12 mouse cellular contexts compared by ENCODE assay signal in the genomic region with DNA sequence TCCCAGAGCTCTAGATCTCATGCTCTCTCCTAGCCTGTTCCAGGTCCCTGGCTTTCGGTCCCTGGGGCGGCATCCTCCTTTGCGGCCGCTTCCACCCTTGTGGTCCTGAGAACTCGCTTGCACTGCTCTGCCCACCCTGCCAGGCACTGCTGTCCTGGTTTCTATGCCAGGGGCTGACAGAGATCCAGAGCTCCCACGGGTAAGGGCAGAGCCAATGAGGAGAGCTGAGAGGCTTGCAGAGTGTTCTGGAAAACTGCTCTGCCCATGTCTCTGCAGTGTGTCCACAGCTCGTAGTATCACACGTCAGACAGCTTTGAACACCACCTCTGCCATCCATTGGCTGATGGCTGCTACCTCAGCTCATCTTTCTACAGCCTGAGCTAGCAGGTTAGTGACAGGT. TPM values are rescaled to one million over a fixed set of nuclear protein-coding genes. Genes with fewer than 3 reads are reported as not detected.
A peak's percentile ranks its signal among the peaks of the same experiment; 100 is the strongest.
DNase-seq lines count a peak whose midpoint lies in the region; ATAC-seq and TF ChIP-seq lines count a peak whose summit lies in the region.
"Had no signal": no experiment of that assay in that cellular context is flagged by ENCODE, and none has a peak within 500 bp of the region (broad histone marks: within the 10 kb centered on the region; RNA-seq: fewer than 3 reads in every experiment).

No protein-coding gene starts in this region.

- peak overlapping the region; percentile 64 for H3K27ac ChIP-seq in forebrain, embryonic 10.5 days
- H3K27ac ChIP-seq in forebrain, embryonic 16.5 days (ENCODE audit: low read length): no peak overlapping the region
- peak overlapping the region; percentile 66 for H3K27ac ChIP-seq in kidney, embryonic 15.5 days
- peak overlapping the region; percentile 89 for H3K27ac ChIP-seq in thymus, adult 2 months (ENCODE audit: control insufficient read depth, insufficient read depth, low read length)
- H3K27ac ChIP-seq: hindbrain, embryonic 12.5 days had no signal

- no peaks in the 10 kb centered on the region for H3K27me3 ChIP-seq in forebrain, embryonic 10.5 days (ENCODE audit: poor library complexity, severe bottlenecking)
- no peaks in the 10 kb centered on the region for H3K27me3 ChIP-seq in forebrain, embryonic 16.5 days (replicated peaks; ENCODE audit: control insufficient read depth, insufficient read depth, low read length)
- H3K27me3 ChIP-seq in kidney, embryonic 15.5 days: no peaks in the 10 kb centered on the region
- no peaks in the 10 kb centered on the region for H3K27me3 ChIP-seq in thymus, adult 2 months (ENCODE audit: control insufficient read depth, insufficient read depth, low read length)
- H3K27me3 ChIP-seq: hindbrain, embryonic 12.5 days; limb, embryonic 15.5 days had no signal

- 91% methylated on average over 8 of the region's 8 CpGs for WGBS in forebrain, embryonic 10.5 days
- WGBS in forebrain, embryonic 16.5 days: 86% methylated on average over 8 of the region's 8 CpGs
- 81% methylated on average over 8 of the region's 8 CpGs for WGBS in kidney, embryonic 15.5 days
- 72% methylated on average over 8 of the region's 8 CpGs for WGBS in thymus, adult 2 months

- H3K4me2 ChIP-seq in forebrain, embryonic 16.5 days (ENCODE audit: low read length): no peak overlapping the region
- no peak overlapping the region for H3K4me2 ChIP-seq in kidney, embryonic 15.5 days
- H3K4me2 ChIP-seq: hindbrain, embryonic 12.5 days; limb, embryonic 15.5 days had no signal

- DNase-seq in forebrain, embryonic 10.5 days (ENCODE audit: extremely low spot score, low spot score): no peak
- no peak for DNase-seq in kidney, postnatal 10 days
- DNase-seq in thymus, adult 2 months: no peak
- DNase-seq in thymus, adult 18-20 months: no peak
- DNase-seq in spleen, postnatal 14 days (ENCODE audit: low spot score in 2 of 2): no peak
- no peak for DNase-seq in frontal cortex, postnatal 36 days (ENCODE audit: low spot score in 2 of 2)
- DNase-seq: cerebellum, postnatal 36 days had no signal

- H3K4me1 ChIP-seq in forebrain, embryonic 10.5 days: peaks cover 42% of the 10 kb centered on the region
- no peaks in the 10 kb centered on the region for H3K4me1 ChIP-seq in forebrain, embryonic 16.5 days (replicated peaks; ENCODE audit: control insufficient read depth, insufficient read depth, low read length)
- H3K4me1 ChIP-seq in kidney, embryonic 15.5 days: peaks cover 48% of the 10 kb centered on the region
- peaks cover 50% of the 10 kb centered on the region for H3K4me1 ChIP-seq in thymus, adult 2 months (replicated peaks; ENCODE audit: control insufficient read depth, insufficient read depth, low read length)

- H3K4me3 ChIP-seq in forebrain, embryonic 10.5 days: no peak overlapping the region
- H3K4me3 ChIP-seq in forebrain, embryonic 16.5 days (replicated peaks; ENCODE audit: low read length): no peak overlapping the region
- no peak overlapping the region for H3K4me3 ChIP-seq in kidney, embryonic 15.5 days (replicated peaks)
- no peak overlapping the region for H3K4me3 ChIP-seq in thymus, adult 2 months (ENCODE audit: control insufficient read depth, insufficient read depth, low read length)
- H3K4me3 ChIP-seq: hindbrain, embryonic 12.5 days; limb, embryonic 15.5 days had no signal

- no peak for TF ChIP-seq CTCF in thymus, adult 2 months (IDR thresholded peaks at IDR 0.05; ENCODE audit: borderline replicate concordance, control insufficient read depth, extremely low read depth, insufficient read depth, low read length, poor library complexity)

- no peak for TF ChIP-seq POLR2A in thymus, adult 2 months (IDR thresholded peaks at IDR 0.05; ENCODE audit: control insufficient read depth, extremely low read depth, insufficient read depth, low read length, poor library complexity)

- no peaks in the 10 kb centered on the region for H3K9me3 ChIP-seq in forebrain, embryonic 10.5 days
- H3K9me3 ChIP-seq in forebrain, embryonic 16.5 days (ENCODE audit: control insufficient read depth, low read length): no peaks in the 10 kb centered on the region
- no peaks in the 10 kb centered on the region for H3K9me3 ChIP-seq in kidney, embryonic 15.5 days (replicated peaks)
- H3K9me3 ChIP-seq: G1E; limb, embryonic 15.5 days had no signal

- H3K36me3 ChIP-seq in forebrain, embryonic 10.5 days (replicated peaks): 0 out of 2 replicates have a peak, but pooled peaks cover 3% of the 10 kb centered on the region
- no peaks in the 10 kb centered on the region for H3K36me3 ChIP-seq in forebrain, embryonic 16.5 days (ENCODE audit: control insufficient read depth, insufficient read depth)
- H3K36me3 ChIP-seq in kidney, embryonic 15.5 days: peaks cover 11% of the 10 kb centered on the region
- H3K36me3 ChIP-seq in thymus, adult 2 months (ENCODE audit: control insufficient read depth, insufficient read depth, low read length): no peaks in the 10 kb centered on the region
- H3K36me3 ChIP-seq: G1E had no signal

- no peak for ATAC-seq in forebrain, embryonic 16.5 days
- ATAC-seq in kidney, embryonic 15.5 days (replicated peaks; ENCODE audit: low FRiP score): no peak

- no peak overlapping the region for H3K9ac ChIP-seq in forebrain, embryonic 16.5 days (replicated peaks; ENCODE audit: low read depth, low read length)
- H3K9ac ChIP-seq in kidney, embryonic 15.5 days: no peak overlapping the region
- H3K9ac ChIP-seq: hindbrain, embryonic 12.5 days; limb, embryonic 15.5 days had no signal

RNA-seq across cellular contexts. Expression of a gene that starts 23.8 kb away (rescaled TPM):
- 65.8 and 71.0 TPM in 2 replicates for polyA plus RNA-seq in forebrain, embryonic 10.5 days (2016; fragmentation: Nextera tagmentation; extraction: Ambion mirVana)
- 24.1 and 26.3 TPM in 2 replicates for polyA plus RNA-seq in forebrain, embryonic 16.5 days (2015; fragmentation: Nextera tagmentation; extraction: Ambion mirVana)
- polyA plus RNA-seq in kidney, embryonic 15.5 days (2015; fragmentation: Nextera tagmentation; extraction: Ambion mirVana): 41.5 and 42.1 TPM in 2 replicates
- polyA plus RNA-seq in thymus, adult 2 months (2012; rRNA removed): 105 and 108 TPM in 2 replicates

RNA-seq across cellular contexts. Expression of a gene that starts 51.1 kb away (rescaled TPM):
- polyA plus RNA-seq in forebrain, embryonic 10.5 days (2016; fragmentation: Nextera tagmentation; extraction: Ambion mirVana): 8.1 TPM in 2 replicates
- polyA plus RNA-seq in forebrain, embryonic 16.5 days (2015; fragmentation: Nextera tagmentation; extraction: Ambion mirVana): 10.4 and 13.7 TPM in 2 replicates
- polyA plus RNA-seq in kidney, embryonic 15.5 days (2015; fragmentation: Nextera tagmentation; extraction: Ambion mirVana): 18.3 and 21.0 TPM in 2 replicates
- 26.2 and 28.9 TPM in 2 replicates for polyA plus RNA-seq in thymus, adult 2 months (2012; rRNA removed)
- polyA plus RNA-seq: G1E had no signal
